Mouse (Mus musculus): ENCODE results near the gene Gm5142. TPM values are rescaled to one million over a fixed set of nuclear protein-coding genes. Genes with fewer than 3 reads are reported as not detected.

The Gm5142 gene
- total RNA-seq (2023) = not detected

DNA sequence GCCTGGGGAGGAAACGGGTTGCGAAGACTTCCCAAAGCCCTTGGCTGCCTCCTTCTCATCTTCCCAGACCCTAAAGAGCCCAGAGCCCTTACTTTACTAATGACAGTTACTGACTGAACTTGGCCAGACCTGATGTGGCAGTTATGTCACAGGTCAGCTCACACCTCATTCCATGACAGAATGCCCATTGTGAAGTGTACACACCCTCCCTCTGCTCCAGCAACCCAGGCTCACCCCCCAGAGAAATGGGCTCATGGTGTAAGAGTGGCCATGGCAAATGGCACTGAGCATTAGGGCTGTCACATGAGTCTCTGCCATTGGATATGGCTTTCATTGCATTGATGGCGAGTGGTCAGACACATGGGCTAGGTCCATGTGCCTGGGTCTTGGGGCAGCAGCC is at the start of gene Gm5142:
Gene Gm5142, minus strand, starts transcription at position 101 of the 400 bp plus-strand sequence.

DNA sequence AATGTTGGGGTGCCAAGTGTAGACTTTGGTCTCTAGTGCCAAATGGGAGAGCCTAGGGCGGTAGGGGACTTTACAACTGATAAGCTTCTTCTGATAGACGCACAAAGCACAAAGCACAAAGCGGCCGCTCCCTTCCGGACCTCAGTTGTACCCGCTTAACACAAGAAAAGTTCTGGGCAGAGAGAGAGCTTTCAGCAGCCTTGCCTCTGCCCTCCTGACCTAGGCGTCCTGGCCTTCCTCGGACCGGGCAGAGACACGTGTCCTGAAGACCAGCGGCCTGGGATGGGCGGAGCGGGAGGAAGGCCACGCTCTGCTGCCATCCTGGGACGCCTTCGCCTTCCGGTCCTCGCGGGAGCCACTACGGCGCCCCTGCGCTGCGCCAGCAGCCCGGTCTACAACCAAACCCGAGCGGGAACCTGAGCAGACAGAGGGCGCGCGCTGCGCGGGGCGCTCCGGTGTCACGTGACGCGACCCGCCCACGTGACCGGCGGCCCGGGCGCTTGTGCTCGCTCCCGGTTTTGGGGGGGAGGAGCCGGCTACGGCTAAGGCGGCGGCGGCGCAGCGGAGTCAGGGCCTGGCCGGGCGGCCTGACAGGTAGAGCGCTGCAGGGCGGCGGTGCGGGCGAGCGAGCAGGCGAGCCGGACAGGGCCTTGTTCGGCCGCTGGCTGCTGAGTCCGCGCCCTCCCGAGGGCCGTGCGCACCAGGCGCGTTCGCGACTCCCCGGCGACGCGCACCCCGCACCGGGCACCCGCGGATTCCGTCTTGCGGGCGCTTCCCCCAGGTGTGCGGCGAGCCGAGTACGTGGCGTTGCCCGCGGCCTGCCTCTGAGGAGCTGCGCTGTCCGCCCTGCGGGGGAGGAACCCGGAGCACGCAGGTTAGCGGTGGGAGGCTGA is 22.4 kb upstream of the Gm5142 start, which contains the start of gene Rcbtb1:
Gene Rcbtb1, plus strand, starts transcription at position 499 of the 893 bp plus-strand sequence.

DNA sequence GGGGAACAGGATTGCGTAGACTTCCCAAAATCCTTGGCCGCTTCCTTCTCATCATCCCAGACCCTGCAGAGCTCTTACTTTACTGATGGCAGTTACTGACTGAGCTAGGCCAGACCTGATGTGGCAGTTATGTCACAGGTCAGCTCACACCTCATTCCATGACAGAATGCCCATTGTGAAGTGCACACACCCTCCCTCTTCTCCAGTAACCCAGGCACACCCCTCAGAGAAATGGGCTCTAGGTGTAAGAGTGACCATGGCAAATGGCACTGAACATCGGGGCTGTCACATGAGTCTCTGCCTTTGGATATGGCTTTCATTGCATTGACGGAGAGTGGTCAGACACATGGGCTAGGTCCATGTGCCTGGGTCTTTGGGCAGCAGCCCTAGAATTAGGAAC is 35.8 kb downstream of the Gm5142 start, which contains the start of gene 1700129C05Rik:
Gene 1700129C05Rik, minus strand, starts transcription at position 101 of the 400 bp plus-strand sequence.

Other genes with a start within 250 kb of the Gm5142 start
- gene 1700129C05Rik, start 35.9 kb downstream of the Gm5142 start, total RNA-seq (2023) = not detected
- 93.0 TPM for gene Rcbtb1, start 22.5 kb upstream of the Gm5142 start, total RNA-seq (2023)
- 5.0 TPM for gene Gm6904, start 81.5 kb upstream of the Gm5142 start, total RNA-seq (2023)
- 5.5 TPM for gene Phf11a, start 118.8 kb upstream of the Gm5142 start, total RNA-seq (2023)
- 29.1 TPM for gene Phf11b, start 162.6 kb upstream of the Gm5142 start, total RNA-seq (2023)
- gene Phf11d, start 186.7 kb upstream of the Gm5142 start, total RNA-seq (2023) = 4.0 TPM
- 13.3 TPM for gene Phf11c, start 216.6 kb upstream of the Gm5142 start, total RNA-seq (2023)

All from CD4-positive naive resting alpha-beta T cell, adult 76 days (primary cell).